In genomic region chr1:193382841-193383462, GRCm38 (mm10) we compare ENCODE assay signal across 8 mouse cellular contexts. TPM values are rescaled to one million over a fixed set of nuclear protein-coding genes. Genes with fewer than 3 reads are reported as not detected.
DNase-seq lines count a peak whose midpoint lies in the region; ATAC-seq and TF ChIP-seq lines count a peak whose summit lies in the region.

No protein-coding gene starts in this region.

- TF ChIP-seq CTCF in kidney, adult 2 months (conservative IDR thresholded peaks at IDR 0.05; ENCODE audit: insufficient read depth, insufficient read length, low read depth, low read length): peak; percentile 68
- peak; percentile 83 for TF ChIP-seq CTCF in olfactory bulb, adult 2 months (IDR thresholded peaks at IDR 0.05; ENCODE audit: insufficient read depth, low read depth, low read length)

- no peak overlapping the region for H3K27ac ChIP-seq in kidney, adult 2 months (ENCODE audit: insufficient read depth, low read depth, low read length)
- no peak overlapping the region for H3K27ac ChIP-seq in lung, embryonic 15.5 days
- H3K27ac ChIP-seq in olfactory bulb, adult 2 months (ENCODE audit: insufficient read depth, low read depth, low read length): no peak overlapping the region

- H3K4me1 ChIP-seq in kidney, adult 2 months (ENCODE audit: control insufficient read depth, insufficient read depth, low read length): 0 out of 2 replicates have a peak, but pooled peaks cover 2% of the 10 kb centered on the region
- H3K4me1 ChIP-seq in lung, embryonic 15.5 days: peaks cover 28% of the 10 kb centered on the region
- peaks cover 13% of the 10 kb centered on the region for H3K4me1 ChIP-seq in olfactory bulb, adult 2 months (ENCODE audit: control insufficient read depth, insufficient read depth, low read length)

- H3K9ac ChIP-seq in lung, embryonic 15.5 days: 0 out of 2 replicates have a peak overlapping the region, but pooled peaks have one; percentile 21

- H3K9me3 ChIP-seq in lung, embryonic 15.5 days: no peaks in the 10 kb centered on the region

- H3K27me3 ChIP-seq in kidney, adult 2 months (replicated peaks; ENCODE audit: control insufficient read depth, insufficient read depth, low read length): no peaks in the 10 kb centered on the region
- H3K27me3 ChIP-seq in lung, embryonic 15.5 days: no peaks in the 10 kb centered on the region

- peak overlapping the region; percentile 77 for H3K4me2 ChIP-seq in lung, embryonic 15.5 days

- peak; percentile 70 for ATAC-seq in CD4-positive, CD25-positive, alpha-beta regulatory T cell, adult 4 months
- ATAC-seq in lung, embryonic 15.5 days (ENCODE audit: borderline replicate concordance, extremely low read depth, low FRiP score, low TSS enrichment): peak; percentile 41; the same call in 1 of the 2 replicates

- WGBS in kidney, adult 2 months: 9% methylated on average over 8 of the region's 8 CpGs
- 4% methylated on average over 8 of the region's 8 CpGs for WGBS in lung, embryonic 15.5 days
- WGBS in olfactory bulb, adult 2 months: 10% methylated on average over 8 of the region's 8 CpGs

- H3K36me3 ChIP-seq in kidney, adult 2 months (ENCODE audit: control insufficient read depth, insufficient read depth, low read length): no peaks in the 10 kb centered on the region
- H3K36me3 ChIP-seq in lung, embryonic 15.5 days: no peaks in the 10 kb centered on the region

- no peak overlapping the region for H3K4me3 ChIP-seq in kidney, adult 2 months (ENCODE audit: insufficient read depth, low read depth, low read length)
- peak overlapping the region; percentile 38 for H3K4me3 ChIP-seq in lung, embryonic 15.5 days
- no peak overlapping the region for H3K4me3 ChIP-seq in olfactory bulb, adult 2 months (ENCODE audit: insufficient read depth, low read depth, low read length)

- peak; percentile 58 for DNase-seq in 3T3-L1 (ENCODE audit: low read depth, low spot score)
- peak; percentile 73 for DNase-seq in cerebellum, adult 9-10 months
- DNase-seq in heart, adult 8-10 months (ENCODE audit: low spot score): peak; percentile 19
- DNase-seq in kidney, adult 2 months: peak; percentile 56
- DNase-seq in layer of hippocampus, adult 9-10 months (ENCODE audit: low spot score): no peak

- no peak for TF ChIP-seq POLR2A in kidney, adult 2 months (IDR thresholded peaks at IDR 0.05; ENCODE audit: low read depth, low read length)
- TF ChIP-seq POLR2A in olfactory bulb, adult 2 months (IDR thresholded peaks at IDR 0.05; ENCODE audit: insufficient read depth, low read depth, low read length): no peak

RNA-seq across cellular contexts. Expression of gene Camk1g, which starts 12.9 kb away (rescaled TPM):
- polyA plus RNA-seq in CD4-positive, CD25-positive, alpha-beta regulatory T cell, adult 4 months (2017; shearing (Covaris generic)): not detected
- total RNA-seq in heart, adult 8-10 months (2022): under 1 TPM; 0.14 to 0.72 (median 0.22) TPM
- 8.2 and 9.0 TPM in 2 replicates for polyA plus RNA-seq in kidney, adult 2 months (2012; rRNA removed)
- polyA plus RNA-seq in lung, embryonic 15.5 days (2015; fragmentation: Nextera tagmentation; extraction: Ambion mirVana): 36.8 and 38.8 TPM in 2 replicates
- not detected in 2 replicates for polyA plus RNA-seq in olfactory bulb, adult 2 months (2012; ENCODE audit: insufficient read depth, insufficient read length, low replicate concordance, missing spikeins)
